Mouse (Mus musculus): ENCODE results near the gene Fn3k. TPM values are rescaled to one million over a fixed set of nuclear protein-coding genes. Genes with fewer than 3 reads are reported as not detected.

Fn3k gene
- polyA plus RNA-seq, 1 experiment from 2014 or later = 6.6 TPM

- no peaks in the 10 kb centered on the region for H3K27me3 ChIP-seq (ENCODE audit: insufficient read depth, low read length)
- no peak for TF ChIP-seq CTCF (IDR thresholded peaks at IDR 0.05; ENCODE audit: low read depth)
- H3K4me1 ChIP-seq (replicated peaks; ENCODE audit: insufficient read depth, low read length) = no peaks in the 10 kb centered on the region
- H3K36me3 ChIP-seq (ENCODE audit: insufficient read depth, low read length) = no peaks in the 10 kb centered on the region
- ATAC-seq (replicated peaks; ENCODE audit: low FRiP score, low read depth) (no peak), DNase-seq (ENCODE audit: low spot score) (no peak)
- no peak overlapping the region for H3K9ac ChIP-seq (ENCODE audit: low read depth, low read length)
- no peak overlapping the region for H3K4me2 ChIP-seq (ENCODE audit: low read length)
- no peak overlapping the region for H3K4me3 ChIP-seq (replicated peaks; ENCODE audit: low read depth, low read length)
- WGBS = 44% methylated on average over 2 of the region's 2 CpGs
- H3K9me3 ChIP-seq (replicated peaks; ENCODE audit: low read length) = no peaks in the 10 kb centered on the region
- H3K27ac ChIP-seq = no peak overlapping the region
Measured at GRCm38 (mm10) chr11:121442076-121442475, 7.4 kb downstream of the Fn3k start.

GRCm38 (mm10) chr11:121451216-121451726 is 16.6 kb downstream of the Fn3k start:
- Histone ChIP-seq H3K9me3 (replicated peaks; ENCODE audit: low read length) (no peaks in the 10 kb centered on the region), H3K4me2 (ENCODE audit: low read length) (peak overlapping the region; percentile 82), H3K4me3 (replicated peaks; ENCODE audit: low read depth, low read length) (peak overlapping the region; percentile 83), H3K27ac (no peak overlapping the region), H3K4me1 (replicated peaks; ENCODE audit: insufficient read depth, low read length) (no peaks in the 10 kb centered on the region; the same call in 1 of the 2 replicates), H3K36me3 (ENCODE audit: insufficient read depth, low read length) (0 out of 2 replicates have a peak, but pooled peaks cover 4% of the 10 kb centered on the region), H3K27me3 (ENCODE audit: insufficient read depth, low read length) (no peaks in the 10 kb centered on the region), H3K9ac (ENCODE audit: low read depth, low read length) (peak overlapping the region; percentile 63; the same call in 1 of the 2 replicates)
- no peak for ATAC-seq (replicated peaks; ENCODE audit: low FRiP score, low read depth)
- 19% methylated on average over 9 of the region's 9 CpGs for WGBS
- no peak for DNase-seq (ENCODE audit: low spot score)
- no peak for TF ChIP-seq CTCF (IDR thresholded peaks at IDR 0.05; ENCODE audit: low read depth)

GRCm38 (mm10) chr11:121451753-121452635 is 17.3 kb downstream of the Fn3k start, which contains the start of gene Tbcd:
Gene Tbcd, plus strand, starts transcription at chr11:121451949.
- WGBS = under 1% methylated on average over 58 of the region's 58 CpGs
- peak within 1 kb of the TSS; percentile 83 for H3K4me3 ChIP-seq (replicated peaks; ENCODE audit: low read depth, low read length)
- TF ChIP-seq CTCF (IDR thresholded peaks at IDR 0.05; ENCODE audit: low read depth) = no peak
- H3K36me3 ChIP-seq (ENCODE audit: insufficient read depth, low read length) = 0 out of 2 replicates have a peak, but pooled peaks cover 4% of the 10 kb centered on the region
- H3K9me3 ChIP-seq (replicated peaks; ENCODE audit: low read length) = no peaks in the 10 kb centered on the region
- H3K9ac ChIP-seq (ENCODE audit: low read depth, low read length) = peak within 1 kb of the TSS; percentile 63
- DNase-seq (ENCODE audit: low spot score) = peak; percentile 95
- no peaks in the 10 kb centered on the region for H3K27me3 ChIP-seq (ENCODE audit: insufficient read depth, low read length)
- no peaks in the 10 kb centered on the region; the same call in 1 of the 2 replicates for H3K4me1 ChIP-seq (replicated peaks; ENCODE audit: insufficient read depth, low read length)
- H3K4me2 ChIP-seq (ENCODE audit: low read length) = peak within 1 kb of the TSS; percentile 82
- peak within 1 kb of the TSS; percentile 54; the same call in 1 of the 2 replicates for H3K27ac ChIP-seq
- peak; percentile 94 for ATAC-seq (replicated peaks; ENCODE audit: low FRiP score, low read depth)

- H3K9ac ChIP-seq (ENCODE audit: low read depth, low read length) = no peak overlapping the region
- no peaks in the 10 kb centered on the region for H3K4me1 ChIP-seq (replicated peaks; ENCODE audit: insufficient read depth, low read length)
- WGBS = 94% methylated on average over 3 of the region's 3 CpGs
- no peak for DNase-seq (ENCODE audit: low spot score)
- H3K27ac ChIP-seq = no peak overlapping the region
- no peak overlapping the region for H3K4me3 ChIP-seq (replicated peaks; ENCODE audit: low read depth, low read length)
- no peak overlapping the region for H3K4me2 ChIP-seq (ENCODE audit: low read length)
- H3K27me3 ChIP-seq (ENCODE audit: insufficient read depth, low read length) = no peaks in the 10 kb centered on the region
- no peak for TF ChIP-seq CTCF (IDR thresholded peaks at IDR 0.05; ENCODE audit: low read depth)
- H3K36me3 ChIP-seq (ENCODE audit: insufficient read depth, low read length) = 0 out of 2 replicates have a peak, but pooled peaks cover 12% of the 10 kb centered on the region
- no peak for ATAC-seq (replicated peaks; ENCODE audit: low FRiP score, low read depth)
- no peaks in the 10 kb centered on the region for H3K9me3 ChIP-seq (replicated peaks; ENCODE audit: low read length)
Measured at GRCm38 (mm10) chr11:121457874-121458273, 23.2 kb downstream of the Fn3k start.

GRCm38 (mm10) chr11:121467408-121467807 is 32.7 kb downstream of the Fn3k start:
- Histone ChIP-seq H3K9ac (ENCODE audit: low read depth, low read length) (no peak overlapping the region), H3K4me1 (replicated peaks; ENCODE audit: insufficient read depth, low read length) (no peaks in the 10 kb centered on the region), H3K9me3 (replicated peaks; ENCODE audit: low read length) (no peaks in the 10 kb centered on the region), H3K27me3 (ENCODE audit: insufficient read depth, low read length) (no peaks in the 10 kb centered on the region), H3K27ac (no peak overlapping the region), H3K4me2 (ENCODE audit: low read length) (no peak overlapping the region), H3K4me3 (replicated peaks; ENCODE audit: low read depth, low read length) (no peak overlapping the region), H3K36me3 (ENCODE audit: insufficient read depth, low read length) (0 out of 2 replicates have a peak, but pooled peaks cover 8% of the 10 kb centered on the region)
- no peak for TF ChIP-seq CTCF (IDR thresholded peaks at IDR 0.05; ENCODE audit: low read depth)
- 91% methylated on average over 6 of the region's 6 CpGs for WGBS
- DNase-seq (ENCODE audit: low spot score) (no peak), ATAC-seq (replicated peaks; ENCODE audit: low FRiP score, low read depth) (no peak)

GRCm38 (mm10) chr11:121474831-121475230 is 40.1 kb downstream of the Fn3k start:
- no peak for ATAC-seq (replicated peaks; ENCODE audit: low FRiP score, low read depth)
- Histone ChIP-seq H3K4me3 (replicated peaks; ENCODE audit: low read depth, low read length) (no peak overlapping the region), H3K36me3 (ENCODE audit: insufficient read depth, low read length) (peaks cover 7% of the 10 kb centered on the region; the same call in 1 of the 2 replicates), H3K4me2 (ENCODE audit: low read length) (no peak overlapping the region), H3K27me3 (ENCODE audit: insufficient read depth, low read length) (no peaks in the 10 kb centered on the region), H3K9ac (ENCODE audit: low read depth, low read length) (no peak overlapping the region), H3K27ac (no peak overlapping the region), H3K9me3 (replicated peaks; ENCODE audit: low read length) (no peaks in the 10 kb centered on the region), H3K4me1 (replicated peaks; ENCODE audit: insufficient read depth, low read length) (no peaks in the 10 kb centered on the region; the same call in 1 of the 2 replicates)
- no peak for DNase-seq (ENCODE audit: low spot score)
- WGBS = 73% methylated on average over 3 of the region's 3 CpGs
- TF ChIP-seq CTCF (IDR thresholded peaks at IDR 0.05; ENCODE audit: low read depth) = no peak

Measured in kidney, postnatal 0 days (tissue).